Mouse (Mus musculus) cerebellum, adult 2 months (tissue): ENCODE measurements around the gene Eif6.

ENCODE experiments used
- CTCF ChIP-seq: fragments of 200-500 bp; IDR thresholded peaks from 2 replicates; pipeline ENCODE4 v1.5.1; 2011; ENCODE audit warnings: low read depth, mild to moderate bottlenecking, control low read depth, low read length, moderate library complexity, borderline replicate concordance; ENCODE audit not compliant: insufficient read depth
- POLR2A ChIP-seq: fragments of 200-500 bp; IDR thresholded peaks from 2 replicates; pipeline ENCODE4 v1.6.1; 2011; ENCODE audit warnings: low read length, control low read depth, borderline replicate concordance; ENCODE audit not compliant: insufficient read depth

GRCm38 (mm10) chr2:155872930-155873507 is 46.3 kb upstream of the Eif6 start:
- TF ChIP-seq CTCF, result no peak
- no peak for TF ChIP-seq POLR2A
